Mouse (Mus musculus) CH12.LX (cell line): ENCODE results near the gene Tmem207. TPM values are rescaled to one million over a fixed set of nuclear protein-coding genes. Genes with fewer than 3 reads are reported as not detected.

Source experiments
- DNase-seq: peaks from one replicate; pipeline ENCODE4 v3.0.0-alpha.2; 2013; ENCODE audit errors: extremely low read depth
- H3K27ac ChIP-seq: 2 replicates; pipeline ENCODE4 v1.5.1; 2012; ENCODE audit warnings: low read depth, mild to moderate bottlenecking, control low read depth, moderate library complexity; ENCODE audit not compliant: insufficient read depth
- H3K27me3 ChIP-seq: replicated peaks from 2 replicates; pipeline ENCODE3; 2012; ENCODE audit warnings: inconsistent platforms
- H3K36me3 ChIP-seq, 2 experiments: replicated peaks in 1 of 2; 2 replicates each; pipeline versions ENCODE3 to v1.6.1; 2012; ENCODE audit warnings: inconsistent platforms in 1 of 2, low read length in 1 of 2, mild to moderate bottlenecking in 1 of 2, mixed read lengths in 1 of 2, moderate library complexity in 1 of 2; ENCODE audit not compliant: control insufficient read depth in 1 of 2, insufficient read depth in 1 of 2
- H3K4me1 ChIP-seq, 2 experiments: 2 replicates each; pipeline ENCODE4 v1.6.1; 2012; ENCODE audit warnings: inconsistent platforms in 1 of 2, moderate library complexity in 1 of 2; ENCODE audit not compliant: insufficient read depth in 2 of 2, control insufficient read depth in 1 of 2
- H3K4me2 ChIP-seq: 2 replicates; pipeline ENCODE4 v1.6.1; 2012; ENCODE audit warnings: low read depth, mild to moderate bottlenecking, control low read depth; ENCODE audit not compliant: poor library complexity, insufficient read depth, severe bottlenecking
- H3K4me3 ChIP-seq, 3 experiments: fragments of 150-350 bp in 1 of 3; sonication (generic) in 1 of 3; replicated peaks in 1 of 3; 2 replicates each; pipeline versions ENCODE3 to v1.5.1; 2011 to 2012; ENCODE audit warnings: low read depth in 2 of 3, low read length in 2 of 3, mild to moderate bottlenecking in 2 of 3, moderate library complexity in 2 of 3, control low read depth in 1 of 3, improper control_type of control experiment in 1 of 3, inconsistent platforms in 1 of 3, mixed read lengths in 1 of 3; ENCODE audit not compliant: poor library complexity in 1 of 3
- H3K79me2 ChIP-seq: replicated peaks from 2 replicates; pipeline ENCODE4 v1.6.1; 2012; ENCODE audit warnings: mild to moderate bottlenecking, moderate library complexity; ENCODE audit not compliant: control insufficient read depth, poor library complexity, insufficient read depth, severe bottlenecking; ENCODE audit errors: extremely low read depth
- H3K9ac ChIP-seq: 2 replicates; pipeline ENCODE4 v1.6.1; 2012; ENCODE audit warnings: low read depth, mild to moderate bottlenecking, control low read depth, moderate library complexity; ENCODE audit not compliant: insufficient read depth
- H3K9me3 ChIP-seq: replicated peaks from 2 replicates; pipeline ENCODE3; 2012; ENCODE audit warnings: low read length, inconsistent platforms, mixed read lengths
- BHLHE40 ChIP-seq: IDR thresholded peaks from 2 replicates; pipeline ENCODE4 v1.6.1; 2011; ENCODE audit warnings: mild to moderate bottlenecking, low read depth, low read length, improper control_type of control experiment
- CTCF ChIP-seq, 2 experiments: IDR thresholded peaks in 1 of 2; conservative IDR thresholded peaks in 1 of 2; 2 replicates each; pipeline ENCODE4 v1.5.1; 2011 to 2012; ENCODE audit warnings: low read depth in 2 of 2, low read length in 2 of 2, improper control_type of control experiment in 1 of 2, inconsistent platforms in 1 of 2, mild to moderate bottlenecking in 1 of 2, moderate library complexity in 1 of 2
- E2F4 ChIP-seq: IDR thresholded peaks from 2 replicates; pipeline ENCODE4 v1.6.1; 2011; ENCODE audit warnings: low read depth, low read length, improper control_type of control experiment; ENCODE audit not compliant: insufficient replicate concordance
- ELF1 ChIP-seq: IDR thresholded peaks from 2 replicates; pipeline ENCODE4 v1.6.1; 2014; ENCODE audit warnings: low read depth, mild to moderate bottlenecking, inconsistent platforms, low read length, improper control_type of control experiment
- EP300 ChIP-seq: IDR thresholded peaks from 2 replicates; pipeline ENCODE4 v1.6.1; 2011; ENCODE audit warnings: low read length, improper control_type of control experiment
- ETS1 ChIP-seq: conservative IDR thresholded peaks from 2 replicates; pipeline ENCODE4 v1.6.1; 2012; ENCODE audit warnings: low read depth, mild to moderate bottlenecking, inconsistent platforms, low read length, improper control_type of control experiment, moderate library complexity
- JUN ChIP-seq: IDR thresholded peaks from 2 replicates; pipeline ENCODE4 v1.6.1; 2011; ENCODE audit warnings: low read depth, mild to moderate bottlenecking, low read length, improper control_type of control experiment, moderate library complexity; ENCODE audit not compliant: insufficient read depth
- MAFK ChIP-seq: IDR thresholded peaks from 2 replicates; pipeline ENCODE4 v1.6.1; 2011; ENCODE audit warnings: low read length, improper control_type of control experiment; ENCODE audit not compliant: insufficient replicate concordance
- MAX ChIP-seq: IDR thresholded peaks from 2 replicates; pipeline ENCODE4 v1.6.1; 2011; ENCODE audit warnings: low read length, improper control_type of control experiment
- MAZ ChIP-seq: IDR thresholded peaks from 2 replicates; pipeline ENCODE4 v1.6.1; 2012; ENCODE audit warnings: low read depth, mild to moderate bottlenecking, inconsistent platforms, low read length, improper control_type of control experiment, moderate library complexity
- MEF2A ChIP-seq: IDR thresholded peaks from 2 replicates; pipeline ENCODE4 v1.6.1; 2014; ENCODE audit warnings: low read depth, mild to moderate bottlenecking, inconsistent platforms, low read length, improper control_type of control experiment, borderline replicate concordance
- MXI1 ChIP-seq: IDR thresholded peaks from 2 replicates; pipeline ENCODE4 v1.6.1; 2011; ENCODE audit warnings: mild to moderate bottlenecking, low read depth, low read length, improper control_type of control experiment
- MYC ChIP-seq: IDR thresholded peaks from 2 replicates; pipeline ENCODE4 v1.6.1; 2011; ENCODE audit warnings: low read depth, mild to moderate bottlenecking, improper control_type of control experiment, low read length
- NRF1 ChIP-seq: IDR thresholded peaks from 2 replicates; pipeline ENCODE4 v1.6.1; 2014; ENCODE audit warnings: low read depth, mild to moderate bottlenecking, inconsistent platforms, low read length, improper control_type of control experiment, moderate library complexity
- POLR2A ChIP-seq: IDR thresholded peaks from 2 replicates; pipeline ENCODE4 v1.6.1; 2011; ENCODE audit warnings: low read depth, mild to moderate bottlenecking, improper control_type of control experiment, low read length
- POLR2AphosphoS2 ChIP-seq: IDR thresholded peaks from 2 replicates; pipeline ENCODE4 v1.6.1; 2011; ENCODE audit warnings: low read depth, low read length, improper control_type of control experiment
- RAD21 ChIP-seq: IDR thresholded peaks from 2 replicates; pipeline ENCODE4 v1.6.1; 2011; ENCODE audit warnings: low read depth, mild to moderate bottlenecking, low read length, improper control_type of control experiment, moderate library complexity
- RCOR1 ChIP-seq: conservative IDR thresholded peaks from 2 replicates; pipeline ENCODE4 v1.6.1; 2012; ENCODE audit warnings: low read depth, mild to moderate bottlenecking, inconsistent platforms, low read length, improper control_type of control experiment
- TBP ChIP-seq: conservative IDR thresholded peaks from 2 replicates; pipeline ENCODE4 v1.6.1; 2011; ENCODE audit warnings: low read depth, low read length, improper control_type of control experiment
- TCF12 ChIP-seq: IDR thresholded peaks from 2 replicates; pipeline ENCODE4 v1.6.1; 2014; ENCODE audit warnings: low read depth, mild to moderate bottlenecking, inconsistent platforms, low read length, improper control_type of control experiment
- USF1 ChIP-seq: IDR thresholded peaks from 2 replicates; pipeline ENCODE4 v1.6.1; 2014; ENCODE audit warnings: low read depth, mild to moderate bottlenecking, inconsistent platforms, low read length, improper control_type of control experiment
- USF2 ChIP-seq: conservative IDR thresholded peaks from 2 replicates; pipeline ENCODE4 v1.6.1; 2011; ENCODE audit warnings: low read depth, low read length, improper control_type of control experiment
- ZC3H11A ChIP-seq: IDR thresholded peaks from 2 replicates; pipeline ENCODE4 v1.6.1; 2012; ENCODE audit warnings: low read depth, mild to moderate bottlenecking, inconsistent platforms, low read length, improper control_type of control experiment
- ZKSCAN1 ChIP-seq: IDR thresholded peaks from 2 replicates; pipeline ENCODE4 v1.6.1; 2012; ENCODE audit warnings: low read depth, inconsistent platforms, low read length, improper control_type of control experiment, borderline replicate concordance
- ZMIZ1 ChIP-seq: IDR thresholded peaks from 2 replicates; pipeline ENCODE4 v1.6.1; 2012; ENCODE audit warnings: low read depth, mild to moderate bottlenecking, inconsistent platforms, low read length, improper control_type of control experiment
- dilution Hi-C: fragments of 300-500 bp; cut with MboI; formaldehyde crosslinking; loops from 2 replicates; pipeline ENCODE4 v1.14.3; 2020; ENCODE audit warnings: low sequenced_read_pairs; ENCODE audit not compliant: extremely low pct_unique_long_range_greater_than_20kb, extremely low pct_ligation_motif_present
- in situ Hi-C: fragments of 300-500 bp; cut with MboI; formaldehyde crosslinking; loops from 3 replicates; pipeline ENCODE4 v1.14.3; 2019; ENCODE audit warnings: low sequenced_read_pairs, low pct_ligation_motif_present, low pct_unique_long_range_greater_than_20kb, mixed read lengths
- polyA plus RNA-seq: library from polyadenylated mRNA; unstranded; fragments of >175 nt; gene quantifications from 2 replicates; pipeline ENCODE4 v1.2.1, GENCODE M21; 2012; ENCODE audit warnings: low read depth; ENCODE audit not compliant: insufficient read length
- total RNA-seq, 2 experiments: library from RNA; depleted of rRNA; stranded (reverse); fragments of 300-350 nt in 1 of 2; fragments of >200 nt in 1 of 2; gene quantifications; 2 replicates each; pipeline ENCODE4 v1.2.3; 2012 to 2014

The Tmem207 gene
- total and polyA plus RNA-seq, 3 experiments, result not detected

- no peaks in the 10 kb centered on the region for H3K9me3 ChIP-seq
- TF ChIP-seq MEF2A, result no peak
- H3K4me2 ChIP-seq, result no peak overlapping the region; the same call in 1 of the 2 replicates
Measured at GRCm38 (mm10) chr16:26527931-26528666, 1.5 kb upstream of the Tmem207 start.

GRCm38 (mm10) chr16:26525832-26526231, 737 bp downstream of the Tmem207 start:
- Histone ChIP-seq H3K4me1 (no peaks in the 10 kb centered on the region; a peak in 1 of 4 replicates), H3K9ac (no peak overlapping the region), H3K27ac (no peak overlapping the region), H3K36me3 (no peaks in the 10 kb centered on the region), H3K79me2 (no peaks in the 10 kb centered on the region), H3K9me3 (no peaks in the 10 kb centered on the region), H3K4me2 (no peak overlapping the region), H3K4me3 (no peak overlapping the region), H3K27me3 (no peaks in the 10 kb centered on the region)
- no peak for DNase-seq
- in situ Hi-C loops, result loop anchor here (25.0 kb wide), 1 partner anchor 436 kb away; no protein-coding TSS in a partner anchor
- dilution Hi-C loops, result no loop called here
- no peak for TF ChIP-seq RAD21
- no peak for TF ChIP-seq JUN
- TF ChIP-seq ETS1, result no peak
- TF ChIP-seq POLR2AphosphoS2, result no peak
- TF ChIP-seq MAZ, result no peak
- no peak for TF ChIP-seq NRF1

More at GRCm38 (mm10) chr16:26527931-26528666, 1.5 kb upstream of the Tmem207 start:
- Histone ChIP-seq H3K36me3 (no peaks in the 10 kb centered on the region), H3K4me1 (no peaks in the 10 kb centered on the region), H3K79me2 (no peaks in the 10 kb centered on the region), H3K4me3 (no peak overlapping the region), H3K27ac (no peak overlapping the region), H3K9ac (no peak overlapping the region), H3K27me3 (no peaks in the 10 kb centered on the region)
- in situ Hi-C loops, result loop anchor here (25.0 kb wide), 1 partner anchor 434 kb away; no protein-coding TSS in a partner anchor
- DNase-seq, result no peak
- dilution Hi-C loops, result no loop called here

GRCm38 (mm10) chr16:26519596-26519995, 7.0 kb downstream of the Tmem207 start:
- dilution Hi-C loops (no loop called here), in situ Hi-C loops (loop anchor here (25.0 kb wide), 1 partner anchor 557 kb away; no protein-coding TSS in a partner anchor)
- no peaks in the 10 kb centered on the region for H3K79me2 ChIP-seq
- H3K4me1 ChIP-seq, result no peaks in the 10 kb centered on the region; a peak in 1 of 4 replicates
- H3K4me2 ChIP-seq, result no peak overlapping the region
- no peak overlapping the region for H3K4me3 ChIP-seq
- no peaks in the 10 kb centered on the region for H3K27me3 ChIP-seq
- H3K36me3 ChIP-seq, result no peaks in the 10 kb centered on the region
- no peak overlapping the region for H3K27ac ChIP-seq
- no peak overlapping the region for H3K9ac ChIP-seq
- no peaks in the 10 kb centered on the region for H3K9me3 ChIP-seq
- DNase-seq, result peak; percentile 70
- TF ChIP-seq MAX (0 out of 2 replicates have a peak, but pooled peaks have one; percentile 31), TCF12 (no peak), E2F4 (no peak), POLR2AphosphoS2 (no peak), USF1 (no peak), ELF1 (no peak), USF2 (no peak), TBP (no peak), MXI1 (no peak), MAFK (no peak), RCOR1 (no peak), CTCF (conservative IDR thresholded peaks at IDR 0.05 in 1 of 2, IDR thresholded peaks at IDR 0.05 in 1 of 2; ENCODE audit: low read depth in 2 of 2, low read length in 2 of 2) (peak; percentile 67 to 94), POLR2A (no peak), ZC3H11A (peak; percentile 63), EP300 (no peak), ZMIZ1 (no peak), BHLHE40 (no peak), MYC (0 out of 2 replicates have a peak, but pooled peaks have one; percentile 18), ZKSCAN1 (no peak), RAD21 (peak; percentile 85), NRF1 (no peak)
